Mouse (Mus musculus) liver, adult 2 months (tissue): ENCODE results near the gene Adgrd1. TPM values are rescaled to one million over a fixed set of nuclear protein-coding genes. Genes with fewer than 3 reads are reported as not detected.

Experiments
- DNase-seq: peaks from one replicate; pipeline ENCODE4 v3.0.0-alpha.2; 2011; ENCODE audit warnings: low read depth, low spot score; ENCODE audit errors: extremely low read depth
- H3K27ac ChIP-seq: fragments of 200-500 bp; replicated peaks from 2 replicates; pipeline ENCODE4 v1.5.1; 2012; ENCODE audit warnings: low read depth, mild to moderate bottlenecking, control low read depth, inconsistent platforms, low read length; ENCODE audit not compliant: insufficient read depth
- H3K27me3 ChIP-seq: fragments of 200-500 bp; 2 replicates; pipeline ENCODE4 v1.6.1; 2012; ENCODE audit warnings: mild to moderate bottlenecking, moderate library complexity, low read length, inconsistent platforms; ENCODE audit not compliant: control insufficient read depth, insufficient read depth
- H3K36me3 ChIP-seq: fragments of 200-500 bp; 2 replicates; pipeline ENCODE4 v1.6.1; 2012; ENCODE audit warnings: low read length, inconsistent platforms; ENCODE audit not compliant: control insufficient read depth, insufficient read depth
- H3K4me1 ChIP-seq: fragments of 200-500 bp; 2 replicates; pipeline ENCODE4 v1.6.1; 2011; ENCODE audit warnings: low read length; ENCODE audit not compliant: control insufficient read depth, insufficient read depth
- H3K4me3 ChIP-seq: fragments of 200-500 bp; 2 replicates; pipeline ENCODE4 v1.5.1; 2011; ENCODE audit warnings: low read depth, mild to moderate bottlenecking, control low read depth, low read length, moderate library complexity; ENCODE audit not compliant: insufficient read depth
- H3K79me2 ChIP-seq: fragments of 200-500 bp; 2 replicates; pipeline ENCODE4 v1.6.1; 2012; ENCODE audit warnings: inconsistent platforms, mild to moderate bottlenecking, low read length, moderate library complexity; ENCODE audit not compliant: control insufficient read depth, insufficient read depth
- H3K9ac ChIP-seq: fragments of 200-500 bp; 2 replicates; pipeline ENCODE4 v1.6.1; 2012; ENCODE audit warnings: low read depth, mild to moderate bottlenecking, control low read depth, inconsistent platforms, low read length
- CTCF ChIP-seq: fragments of 200-500 bp; IDR thresholded peaks from 2 replicates; pipeline ENCODE4 v1.5.1; 2011; ENCODE audit warnings: low read depth, low read length, control low read depth
- POLR2A ChIP-seq: fragments of 200-500 bp; IDR thresholded peaks from 2 replicates; pipeline ENCODE4 v1.6.1; 2011; ENCODE audit warnings: low read length, control low read depth; ENCODE audit not compliant: insufficient read depth; ENCODE audit errors: extremely low read depth
- WGBS: fragments of 180-500 bp; shearing (Covaris S2); methylation state at CpG from one replicate; pipeline ENCODE4 v1.1.7; 2018; 5-methylcytosine and 5-hydroxymethylcytosine counted together
- polyA plus RNA-seq: library from polyadenylated mRNA; depleted of rRNA; stranded (reverse); fragments of >200 nt; gene quantifications from 2 replicates; pipeline ENCODE4 v1.2.3, GENCODE M21; 2012
- total RNA-seq: library from RNA; depleted of rRNA; stranded (reverse); fragments of >200 nt; gene quantifications from 2 replicates; pipeline ENCODE4 v1.2.3, GENCODE M21; 2014

Gene Adgrd1
- total and polyA plus RNA-seq, 2 experiments, result 0.18 to 0.66 TPM

GRCm38 (mm10) chr5:129177697-129178511 lies 81.4 kb downstream of the Adgrd1 start:
- H3K27me3 ChIP-seq, result no peaks in the 10 kb centered on the region
- no peak overlapping the region for H3K4me3 ChIP-seq
- H3K36me3 ChIP-seq, result no peaks in the 10 kb centered on the region
- DNase-seq, result peak; percentile 20
- H3K9ac ChIP-seq, result no peak overlapping the region
- H3K27ac ChIP-seq, result no peak overlapping the region
- no peak for TF ChIP-seq POLR2A
- TF ChIP-seq CTCF, result peak; percentile 99
- 44% methylated on average over 14 of the region's 14 CpGs for WGBS
- no peaks in the 10 kb centered on the region for H3K4me1 ChIP-seq
- no peaks in the 10 kb centered on the region for H3K79me2 ChIP-seq

GRCm38 (mm10) chr5:129179356-129179755 lies 82.8 kb downstream of the Adgrd1 start:
- Histone ChIP-seq H3K27me3 (no peaks in the 10 kb centered on the region), H3K36me3 (no peaks in the 10 kb centered on the region), H3K9ac (no peak overlapping the region), H3K4me3 (no peak overlapping the region), H3K79me2 (no peaks in the 10 kb centered on the region), H3K27ac (no peak overlapping the region), H3K4me1 (no peaks in the 10 kb centered on the region)
- no peak for DNase-seq
- no peak for TF ChIP-seq CTCF
- no peak for TF ChIP-seq POLR2A
- WGBS, result 83% methylated on average over 6 of the region's 6 CpGs

GRCm38 (mm10) chr5:129179995-129180714 lies 83.6 kb downstream of the Adgrd1 start:
- H3K9ac ChIP-seq, result no peak overlapping the region
- TF ChIP-seq POLR2A (no peak), CTCF (no peak)
- no peaks in the 10 kb centered on the region for H3K27me3 ChIP-seq
- 80% methylated on average over 17 of the region's 17 CpGs for WGBS
- no peak for DNase-seq
- H3K79me2 ChIP-seq, result no peaks in the 10 kb centered on the region
- no peaks in the 10 kb centered on the region for H3K36me3 ChIP-seq
- no peaks in the 10 kb centered on the region for H3K4me1 ChIP-seq
- H3K4me3 ChIP-seq, result no peak overlapping the region
- no peak overlapping the region for H3K27ac ChIP-seq

GRCm38 (mm10) chr5:129180715-129181228 lies 84.2 kb downstream of the Adgrd1 start:
- no peak overlapping the region for H3K4me3 ChIP-seq
- no peak overlapping the region for H3K27ac ChIP-seq
- H3K27me3 ChIP-seq, result no peaks in the 10 kb centered on the region
- H3K36me3 ChIP-seq, result no peaks in the 10 kb centered on the region
- H3K4me1 ChIP-seq, result no peaks in the 10 kb centered on the region
- no peaks in the 10 kb centered on the region for H3K79me2 ChIP-seq
- no peak overlapping the region for H3K9ac ChIP-seq
- TF ChIP-seq POLR2A (no peak), CTCF (no peak)
- 73% methylated on average over 13 of the region's 13 CpGs for WGBS
- no peak for DNase-seq

- no peak for TF ChIP-seq POLR2A
- no peak overlapping the region for H3K27ac ChIP-seq
These were observed 84.9 kb downstream of the Adgrd1 start for GRCm38 (mm10) chr5:129181450-129181849.

GRCm38 (mm10) chr5:129182554-129182953 lies 86.0 kb downstream of the Adgrd1 start:
- no peaks in the 10 kb centered on the region for H3K27me3 ChIP-seq
- DNase-seq, result no peak
- no peak for TF ChIP-seq POLR2A
- TF ChIP-seq CTCF, result no peak
- 38% methylated on average over 8 of the region's 8 CpGs for WGBS
- H3K36me3 ChIP-seq, result no peaks in the 10 kb centered on the region
- H3K9ac ChIP-seq, result no peak overlapping the region
- H3K4me1 ChIP-seq, result no peaks in the 10 kb centered on the region
- H3K4me3 ChIP-seq, result no peak overlapping the region
- no peaks in the 10 kb centered on the region for H3K79me2 ChIP-seq
- no peak overlapping the region for H3K27ac ChIP-seq

More at GRCm38 (mm10) chr5:129181450-129181849, 84.9 kb downstream of the Adgrd1 start:
- Histone ChIP-seq H3K36me3 (no peaks in the 10 kb centered on the region), H3K9ac (no peak overlapping the region), H3K4me1 (no peaks in the 10 kb centered on the region), H3K79me2 (no peaks in the 10 kb centered on the region), H3K4me3 (no peak overlapping the region), H3K27me3 (no peaks in the 10 kb centered on the region)
- no peak for DNase-seq
- WGBS, result 54% methylated on average over 5 of the region's 5 CpGs
